Mouse (Mus musculus): ENCODE data around the gene Lcp2. TPM values are rescaled to one million over a fixed set of nuclear protein-coding genes. Genes with fewer than 3 reads are reported as not detected.
A peak's percentile ranks its signal among the peaks of the same experiment; 100 is the strongest.

Gene Lcp2
- polyA plus RNA-seq, 1 experiment from 2014 or later: 1.4 TPM

- H3K36me3 ChIP-seq (replicated peaks): no peaks in the 10 kb centered on the region
- WGBS: 70% methylated on average over 2 of the region's 2 CpGs
- H3K4me3 ChIP-seq: no peak overlapping the region
- no peak for DNase-seq (ENCODE audit: low spot score)
- no peak overlapping the region for H3K27ac ChIP-seq (replicated peaks)
- H3K9me3 ChIP-seq: no peaks in the 10 kb centered on the region
- no peaks in the 10 kb centered on the region for H3K27me3 ChIP-seq (replicated peaks; ENCODE audit: low read depth, poor library complexity, severe bottlenecking)
- no peaks in the 10 kb centered on the region for H3K4me1 ChIP-seq
These were observed 3.9 kb downstream of the Lcp2 start for GRCm38 (mm10) chr11:34050643-34051042.

- no peak overlapping the region for H3K4me3 ChIP-seq
- 78% methylated on average over 6 of the region's 6 CpGs for WGBS
These were observed 6.5 kb downstream of the Lcp2 start for GRCm38 (mm10) chr11:34053031-34053818.

GRCm38 (mm10) chr11:34054031-34054727, 7.5 kb downstream of the Lcp2 start:
- DNase-seq (ENCODE audit: low spot score): no peak
- Histone ChIP-seq H3K4me1 (no peaks in the 10 kb centered on the region), H3K36me3 (replicated peaks) (no peaks in the 10 kb centered on the region), H3K27ac (replicated peaks) (no peak overlapping the region), H3K9me3 (no peaks in the 10 kb centered on the region), H3K4me3 (no peak overlapping the region), H3K27me3 (replicated peaks; ENCODE audit: low read depth, poor library complexity, severe bottlenecking) (no peaks in the 10 kb centered on the region)
- 83% methylated on average over 7 of the region's 7 CpGs for WGBS

More at GRCm38 (mm10) chr11:34053031-34053818, 6.5 kb downstream of the Lcp2 start:
- no peaks in the 10 kb centered on the region for H3K36me3 ChIP-seq (replicated peaks)
- H3K4me1 ChIP-seq: no peaks in the 10 kb centered on the region
- no peak for DNase-seq (ENCODE audit: low spot score)
- no peaks in the 10 kb centered on the region for H3K9me3 ChIP-seq
- H3K27ac ChIP-seq (replicated peaks): no peak overlapping the region
- H3K27me3 ChIP-seq (replicated peaks; ENCODE audit: low read depth, poor library complexity, severe bottlenecking): no peaks in the 10 kb centered on the region

GRCm38 (mm10) chr11:34056715-34057114, 10.0 kb downstream of the Lcp2 start:
- Histone ChIP-seq H3K36me3 (replicated peaks) (no peaks in the 10 kb centered on the region), H3K4me1 (no peaks in the 10 kb centered on the region), H3K9me3 (no peaks in the 10 kb centered on the region), H3K27me3 (replicated peaks; ENCODE audit: low read depth, poor library complexity, severe bottlenecking) (no peaks in the 10 kb centered on the region), H3K4me3 (no peak overlapping the region), H3K27ac (replicated peaks) (no peak overlapping the region)
- WGBS: 84% methylated on average over 1 of the region's 1 CpGs
- DNase-seq (ENCODE audit: low spot score): no peak

GRCm38 (mm10) chr11:34058332-34058731, 11.6 kb downstream of the Lcp2 start:
- H3K9me3 ChIP-seq: no peaks in the 10 kb centered on the region
- H3K27me3 ChIP-seq (replicated peaks; ENCODE audit: low read depth, poor library complexity, severe bottlenecking): no peaks in the 10 kb centered on the region
- no peak overlapping the region for H3K27ac ChIP-seq (replicated peaks)
- no peaks in the 10 kb centered on the region for H3K4me1 ChIP-seq
- DNase-seq (ENCODE audit: low spot score): no peak
- no peak overlapping the region for H3K4me3 ChIP-seq
- H3K36me3 ChIP-seq (replicated peaks): no peaks in the 10 kb centered on the region

- no peaks in the 10 kb centered on the region for H3K36me3 ChIP-seq (replicated peaks)
- H3K9me3 ChIP-seq: no peaks in the 10 kb centered on the region
- no peak overlapping the region for H3K27ac ChIP-seq (replicated peaks)
- H3K27me3 ChIP-seq (replicated peaks; ENCODE audit: low read depth, poor library complexity, severe bottlenecking): no peaks in the 10 kb centered on the region
- WGBS: 91% methylated on average over 6 of the region's 6 CpGs
- no peak for DNase-seq (ENCODE audit: low spot score)
- no peak overlapping the region for H3K4me3 ChIP-seq
- peaks cover 5% of the 10 kb centered on the region for H3K4me1 ChIP-seq
These were observed 12.2 kb downstream of the Lcp2 start for GRCm38 (mm10) chr11:34058960-34059359.

GRCm38 (mm10) chr11:34061740-34062139, 15.0 kb downstream of the Lcp2 start:
- H3K27ac ChIP-seq (replicated peaks): no peak overlapping the region
- no peak overlapping the region for H3K4me3 ChIP-seq
- DNase-seq (ENCODE audit: low spot score): no peak

GRCm38 (mm10) chr11:34063257-34063656, 16.5 kb downstream of the Lcp2 start:
- H3K27ac ChIP-seq (replicated peaks): no peak overlapping the region
- 68% methylated on average over 2 of the region's 2 CpGs for WGBS
- peaks cover 10% of the 10 kb centered on the region for H3K4me1 ChIP-seq
- H3K4me3 ChIP-seq: no peak overlapping the region
- H3K36me3 ChIP-seq (replicated peaks): no peaks in the 10 kb centered on the region
- no peaks in the 10 kb centered on the region for H3K27me3 ChIP-seq (replicated peaks; ENCODE audit: low read depth, poor library complexity, severe bottlenecking)
- no peak for DNase-seq (ENCODE audit: low spot score)
- no peaks in the 10 kb centered on the region for H3K9me3 ChIP-seq

More at GRCm38 (mm10) chr11:34061740-34062139, 15.0 kb downstream of the Lcp2 start:
- 54% methylated on average over 6 of the region's 6 CpGs for WGBS
- Histone ChIP-seq H3K36me3 (replicated peaks) (no peaks in the 10 kb centered on the region), H3K27me3 (replicated peaks; ENCODE audit: low read depth, poor library complexity, severe bottlenecking) (no peaks in the 10 kb centered on the region), H3K4me1 (peaks cover 10% of the 10 kb centered on the region), H3K9me3 (no peaks in the 10 kb centered on the region)

- Histone ChIP-seq H3K27ac (replicated peaks) (peak overlapping the region; percentile 66), H3K4me1 (peaks cover 10% of the 10 kb centered on the region), H3K27me3 (replicated peaks; ENCODE audit: low read depth, poor library complexity, severe bottlenecking) (no peaks in the 10 kb centered on the region), H3K4me3 (no peak overlapping the region), H3K36me3 (replicated peaks) (no peaks in the 10 kb centered on the region), H3K9me3 (no peaks in the 10 kb centered on the region)
- WGBS: 53% methylated on average over 5 of the region's 5 CpGs
- no peak for DNase-seq (ENCODE audit: low spot score)
These were observed 17.2 kb downstream of the Lcp2 start for GRCm38 (mm10) chr11:34063702-34064485.

- H3K27me3 ChIP-seq (replicated peaks; ENCODE audit: low read depth, poor library complexity, severe bottlenecking): peaks cover 6% of the 10 kb centered on the region; the same call in 1 of the 2 replicates
- H3K9me3 ChIP-seq: no peaks in the 10 kb centered on the region
- no peaks in the 10 kb centered on the region for H3K36me3 ChIP-seq (replicated peaks)
- H3K4me1 ChIP-seq: no peaks in the 10 kb centered on the region
- H3K4me3 ChIP-seq: no peak overlapping the region
- DNase-seq (ENCODE audit: low spot score): no peak
- H3K27ac ChIP-seq (replicated peaks): no peak overlapping the region
These were observed 23.9 kb downstream of the Lcp2 start for GRCm38 (mm10) chr11:34070596-34070995.

- peak; percentile 13 for DNase-seq (ENCODE audit: low spot score)
- no peak overlapping the region for H3K27ac ChIP-seq (replicated peaks)
- peaks cover 6% of the 10 kb centered on the region; the same call in 1 of the 2 replicates for H3K27me3 ChIP-seq (replicated peaks; ENCODE audit: low read depth, poor library complexity, severe bottlenecking)
- H3K4me1 ChIP-seq: no peaks in the 10 kb centered on the region
- no peaks in the 10 kb centered on the region for H3K9me3 ChIP-seq
- 70% methylated on average over 4 of the region's 4 CpGs for WGBS
- H3K4me3 ChIP-seq: no peak overlapping the region
- no peaks in the 10 kb centered on the region for H3K36me3 ChIP-seq (replicated peaks)
These were observed 25.6 kb downstream of the Lcp2 start for GRCm38 (mm10) chr11:34072309-34072708.

- Histone ChIP-seq H3K4me3 (no peak overlapping the region), H3K27me3 (replicated peaks; ENCODE audit: low read depth, poor library complexity, severe bottlenecking) (peaks cover 6% of the 10 kb centered on the region; the same call in 1 of the 2 replicates), H3K27ac (replicated peaks) (no peak overlapping the region), H3K9me3 (no peaks in the 10 kb centered on the region), H3K36me3 (replicated peaks) (no peaks in the 10 kb centered on the region), H3K4me1 (no peaks in the 10 kb centered on the region)
- DNase-seq (ENCODE audit: low spot score): peak; percentile 81
- 13% methylated on average over 15 of the region's 15 CpGs for WGBS
These were observed 27.1 kb downstream of the Lcp2 start for GRCm38 (mm10) chr11:34073776-34074175.
